Mouse (Mus musculus) right cerebral cortex, adult 2 months (tissue): ENCODE data around the gene Gm42688.

Experiments
- DNase-seq, 2 experiments: peaks; one replicate each; pipeline ENCODE4 v3.0.0; 2021 to 2022; ENCODE audit warnings: low spot score in 2 of 2

Gene Gm42688

DNA sequence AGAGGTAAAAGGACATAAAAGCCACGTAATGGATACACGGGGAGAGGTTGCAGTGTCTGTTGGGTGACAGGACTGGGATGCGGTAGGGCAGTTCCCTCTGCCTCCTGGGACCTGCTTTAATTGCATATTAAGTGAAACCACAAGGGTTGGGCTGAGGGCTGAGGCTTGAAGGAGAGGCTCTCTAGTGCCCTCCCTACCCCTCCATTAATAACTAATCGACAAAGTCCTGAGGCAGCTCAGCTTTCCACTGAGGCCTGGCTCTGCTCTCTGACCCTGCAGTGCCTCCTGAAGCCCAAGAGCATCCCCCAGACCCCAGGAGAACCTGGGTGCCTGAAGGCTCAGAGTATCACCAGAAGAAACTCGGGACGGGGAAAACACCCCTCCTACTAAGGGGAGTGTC lies 16.9 kb upstream of the Gm42688 start:
- no peak for DNase-seq

DNA sequence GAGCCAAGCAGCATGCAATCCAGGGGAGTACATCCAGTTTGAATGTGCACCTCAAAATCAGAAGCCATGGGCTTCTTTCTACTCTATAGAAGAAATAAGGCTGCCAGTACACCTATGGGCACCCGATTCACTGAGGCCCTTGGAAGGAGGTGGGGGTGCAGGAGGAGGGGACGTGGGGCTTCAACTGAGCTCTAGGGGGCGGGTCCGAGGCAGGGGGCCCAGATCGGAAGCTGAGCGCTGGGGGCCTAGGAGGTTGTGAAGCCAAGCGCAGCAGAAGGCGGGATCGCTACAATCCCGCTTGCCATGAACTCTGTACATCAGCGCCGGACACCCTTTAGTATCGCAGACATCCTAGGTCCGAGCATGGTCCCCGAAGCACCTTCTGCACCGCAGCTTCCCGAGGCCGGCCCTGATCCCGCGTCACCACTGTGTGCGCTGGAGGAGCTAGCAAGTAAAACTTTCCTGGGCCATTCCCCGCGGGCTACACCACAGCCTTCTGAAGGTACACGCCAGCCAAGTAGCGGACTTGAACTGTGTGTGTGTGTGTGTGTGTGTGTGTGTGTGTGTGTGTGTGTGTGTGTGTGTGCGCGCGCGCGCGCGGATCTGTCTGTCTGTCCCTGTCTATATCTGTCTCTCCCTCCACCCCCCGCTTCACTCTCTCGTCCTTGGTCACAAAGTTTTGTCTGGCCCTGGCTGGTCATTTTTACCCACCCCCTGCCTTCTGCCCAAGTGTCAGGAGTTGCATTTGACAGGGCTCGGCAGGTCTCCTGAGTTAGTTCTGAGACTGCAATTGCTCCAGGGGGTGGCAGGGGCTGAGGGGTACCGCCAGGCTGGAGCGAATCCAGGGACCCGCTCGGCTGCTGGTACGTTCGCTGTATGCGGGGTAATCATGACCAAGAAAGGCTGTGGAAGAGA lies 15.0 kb upstream of the Gm42688 start, which contains the start of gene Lbx2:
Lbx2 (plus strand) TSS at position 247 of the 915 bp plus-strand sequence.
- no peak for DNase-seq

DNA sequence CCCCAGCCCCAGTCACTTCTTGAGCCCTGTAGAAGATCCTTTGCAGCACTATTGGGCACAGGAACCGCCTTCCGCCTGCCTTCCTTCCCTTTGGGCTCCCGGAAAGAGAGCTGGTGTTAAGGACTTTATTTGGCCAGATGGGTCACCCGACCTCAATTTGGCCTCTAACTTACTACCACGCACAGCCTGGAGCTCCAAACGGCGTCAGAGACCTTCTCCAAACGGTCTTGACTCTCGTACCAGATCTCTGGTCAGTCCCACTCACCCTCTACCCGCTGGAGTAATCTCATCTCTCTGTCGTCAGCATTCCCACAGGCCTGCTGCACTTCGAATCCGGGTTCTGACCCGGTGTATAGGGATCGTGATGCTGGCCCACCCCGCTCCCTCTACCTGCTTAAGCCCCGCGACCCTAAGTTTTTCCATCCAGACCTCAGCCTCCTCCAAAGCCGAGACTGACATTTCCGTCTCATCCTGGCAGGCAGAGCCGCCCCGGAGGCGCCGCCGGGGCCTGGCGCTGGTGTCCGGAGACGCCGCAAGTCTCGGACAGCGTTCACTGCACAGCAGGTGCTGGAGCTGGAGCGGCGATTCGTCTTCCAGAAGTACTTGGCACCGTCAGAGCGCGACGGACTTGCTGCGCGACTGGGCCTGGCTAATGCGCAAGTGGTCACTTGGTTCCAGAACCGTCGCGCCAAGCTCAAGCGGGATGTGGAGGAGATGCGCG lies 14.1 kb upstream of the Gm42688 start:
- no peak for DNase-seq

GRCm38 (mm10) chr6:83087926-83088260 lies 13.5 kb upstream of the Gm42688 start:
- no peak for DNase-seq

DNA sequence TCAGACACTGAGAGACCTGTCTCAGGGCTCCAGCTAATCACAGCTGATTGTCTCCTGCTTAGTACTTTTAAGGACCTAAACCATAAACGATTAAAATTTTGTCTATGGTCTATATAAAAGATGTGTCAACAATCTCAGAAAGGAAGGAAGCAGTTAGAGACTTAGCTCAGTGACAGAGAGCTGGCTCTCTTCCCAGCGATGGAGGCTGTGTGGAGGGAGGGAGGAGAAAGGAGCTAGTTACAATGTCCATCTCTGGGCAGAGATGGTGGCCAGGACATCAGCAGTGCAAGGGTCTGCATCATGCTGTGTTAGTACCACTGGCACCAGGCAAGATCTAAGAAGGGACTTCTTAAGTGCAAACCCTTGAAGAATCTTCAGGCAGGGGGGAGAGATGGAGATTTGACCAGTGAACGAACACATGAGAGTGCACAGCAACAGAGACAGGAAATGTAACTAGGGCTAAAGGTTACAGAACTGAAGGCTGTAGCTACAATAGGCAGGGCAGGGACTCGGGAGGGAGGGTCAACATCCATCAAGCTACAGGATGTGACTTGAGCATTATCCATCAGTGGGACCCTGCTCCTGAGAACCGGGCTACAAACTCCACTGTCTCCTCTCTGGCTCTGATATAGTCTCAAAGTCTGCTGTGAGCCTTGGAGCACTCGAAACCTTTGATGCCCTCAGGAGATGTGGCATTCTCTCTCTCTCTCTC lies 8.8 kb upstream of the Gm42688 start:
- DNase-seq = no peak

DNA sequence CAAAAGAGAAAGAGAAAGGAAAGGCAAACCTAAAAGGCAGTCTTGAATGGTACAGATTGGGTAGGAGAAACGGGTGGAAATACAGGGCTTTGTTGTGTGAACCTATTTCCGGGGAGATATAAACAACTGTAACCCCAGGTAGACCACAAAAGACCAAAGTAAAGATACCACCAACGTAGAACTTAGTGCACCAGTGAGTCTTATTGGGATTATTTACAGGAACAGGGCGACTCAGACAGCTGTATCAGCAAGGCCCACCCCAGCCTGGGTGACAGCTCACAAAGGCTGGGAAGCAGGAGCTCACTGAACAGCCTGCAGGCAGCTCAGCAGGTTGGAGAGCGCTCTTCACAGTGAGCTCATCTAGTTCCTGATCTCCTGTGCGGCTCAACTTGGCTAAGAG lies 5.4 kb upstream of the Gm42688 start:
- no peak for DNase-seq

DNA sequence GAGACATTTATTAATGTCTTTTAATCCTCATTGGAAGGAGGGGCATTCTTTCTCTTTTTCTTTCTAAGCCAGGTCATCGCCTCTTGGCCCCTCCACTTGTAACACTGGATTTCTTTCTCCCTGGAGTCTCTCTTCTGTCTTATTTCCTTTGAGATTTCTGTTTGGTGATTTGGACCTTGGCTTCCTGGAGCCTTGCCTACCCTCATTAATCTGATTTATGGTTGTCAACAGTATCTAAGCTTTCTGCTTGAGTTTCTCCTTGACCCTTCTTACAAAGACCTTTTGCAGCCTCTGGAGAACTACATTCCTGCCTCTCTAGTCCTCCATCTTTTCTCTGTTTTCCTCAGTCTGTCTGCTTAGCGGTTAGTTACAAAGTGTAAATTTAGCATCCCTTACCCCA lies 3.0 kb upstream of the Gm42688 start:
- no peak for DNase-seq

GRCm38 (mm10) chr6:83101688-83102556 lies 505 bp downstream of the Gm42688 start:
- DNase-seq = peak in 1 of 2 experiments; percentile 57

- DNase-seq = no peak
These were observed 1.8 kb downstream of the Gm42688 start for GRCm38 (mm10) chr6:83103130-83103650.

- no peak for DNase-seq
These were observed 2.7 kb downstream of the Gm42688 start for GRCm38 (mm10) chr6:83104158-83104557.

DNA sequence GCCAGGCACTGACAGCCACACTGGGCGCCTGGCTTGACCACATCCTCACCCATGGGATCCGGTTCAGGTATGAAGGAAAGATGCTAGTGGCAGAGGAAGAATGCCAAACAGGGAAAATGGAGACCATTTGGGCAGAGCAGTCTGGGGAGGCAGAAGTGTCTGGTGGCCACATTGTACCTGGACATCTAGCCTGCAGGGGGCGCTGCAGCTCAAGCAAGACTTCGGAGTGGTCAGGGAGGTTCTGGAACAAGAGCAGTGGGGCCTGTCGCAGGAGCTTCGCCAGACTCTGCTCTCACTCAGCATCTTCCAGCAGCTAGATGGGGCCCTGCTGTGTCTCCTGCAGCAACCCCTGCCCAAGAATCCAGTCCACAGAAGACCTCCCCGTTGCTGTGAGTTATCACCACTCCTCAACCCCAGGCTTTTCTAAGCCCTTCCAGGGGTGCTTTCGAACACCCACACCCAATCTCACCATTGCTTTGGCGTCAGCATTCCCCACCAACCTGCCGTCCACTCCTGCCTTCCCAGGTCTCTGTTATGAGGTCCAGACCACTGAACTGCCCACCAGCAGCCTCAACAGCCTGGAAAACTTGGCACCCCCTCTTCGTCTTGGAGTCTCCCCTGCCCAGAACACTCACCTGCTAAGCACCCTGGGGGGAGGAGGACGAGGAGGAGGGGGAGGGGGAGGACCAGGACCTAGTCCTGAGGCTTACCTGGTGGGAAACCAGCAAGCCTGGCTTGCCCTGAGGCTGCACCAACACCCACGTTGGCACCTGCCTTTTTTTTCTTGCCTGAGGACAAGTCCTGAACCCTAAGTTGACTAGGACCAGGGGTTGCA lies 6.4 kb downstream of the Gm42688 start:
- DNase-seq = peak in 1 of 2 experiments; percentile 73

DNA sequence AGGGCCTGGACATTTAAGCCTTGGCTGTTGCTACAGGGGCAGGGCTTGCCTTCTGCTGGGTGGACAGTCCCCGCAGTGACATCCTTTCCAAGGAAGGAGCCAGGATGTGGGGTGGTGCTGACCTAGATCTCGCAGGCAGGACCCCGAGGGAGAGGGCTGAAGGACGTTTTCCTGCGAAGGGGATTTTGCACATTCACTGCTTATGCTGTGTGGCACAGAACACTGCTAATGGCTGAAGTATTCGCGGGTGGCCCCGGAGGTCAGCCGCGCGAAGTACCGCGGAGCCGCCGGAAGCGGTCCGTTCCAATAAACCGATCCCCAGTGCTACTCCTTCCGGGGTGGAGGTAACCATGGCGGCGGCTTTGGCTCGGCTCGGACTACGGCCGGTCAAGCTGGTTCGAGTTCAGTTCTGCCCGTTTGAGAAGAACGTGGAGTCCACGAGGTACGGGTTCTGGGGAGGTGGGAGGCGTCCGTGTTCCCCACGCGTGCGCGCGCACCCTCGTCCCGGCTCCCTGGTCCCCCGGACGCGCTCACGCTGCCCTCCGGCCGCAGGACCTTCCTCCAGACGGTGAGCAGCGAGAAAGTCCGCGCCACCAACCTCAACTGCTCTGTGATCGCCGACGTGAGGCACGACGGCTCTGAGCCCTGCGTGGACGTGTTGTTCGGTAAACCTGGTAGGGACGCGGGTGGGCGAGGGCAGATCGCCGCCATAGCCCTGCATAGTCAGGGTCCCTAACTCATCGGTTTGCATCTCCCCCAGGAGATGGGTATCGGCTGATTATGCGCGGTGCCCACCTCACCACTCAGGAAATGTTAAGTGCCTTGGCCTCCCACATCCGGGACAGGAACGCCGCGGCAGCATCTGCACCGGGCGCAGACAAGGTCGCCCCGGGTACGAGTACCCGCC lies 7.6 kb downstream of the Gm42688 start, which contains the start of gene Mrpl53:
Mrpl53 (plus strand) TSS at position 279 of the 907 bp plus-strand sequence.
- peak; percentile 81 to 83 for DNase-seq

GRCm38 (mm10) chr6:83111510-83112136 lies 10.2 kb downstream of the Gm42688 start:
- DNase-seq = no peak

DNA sequence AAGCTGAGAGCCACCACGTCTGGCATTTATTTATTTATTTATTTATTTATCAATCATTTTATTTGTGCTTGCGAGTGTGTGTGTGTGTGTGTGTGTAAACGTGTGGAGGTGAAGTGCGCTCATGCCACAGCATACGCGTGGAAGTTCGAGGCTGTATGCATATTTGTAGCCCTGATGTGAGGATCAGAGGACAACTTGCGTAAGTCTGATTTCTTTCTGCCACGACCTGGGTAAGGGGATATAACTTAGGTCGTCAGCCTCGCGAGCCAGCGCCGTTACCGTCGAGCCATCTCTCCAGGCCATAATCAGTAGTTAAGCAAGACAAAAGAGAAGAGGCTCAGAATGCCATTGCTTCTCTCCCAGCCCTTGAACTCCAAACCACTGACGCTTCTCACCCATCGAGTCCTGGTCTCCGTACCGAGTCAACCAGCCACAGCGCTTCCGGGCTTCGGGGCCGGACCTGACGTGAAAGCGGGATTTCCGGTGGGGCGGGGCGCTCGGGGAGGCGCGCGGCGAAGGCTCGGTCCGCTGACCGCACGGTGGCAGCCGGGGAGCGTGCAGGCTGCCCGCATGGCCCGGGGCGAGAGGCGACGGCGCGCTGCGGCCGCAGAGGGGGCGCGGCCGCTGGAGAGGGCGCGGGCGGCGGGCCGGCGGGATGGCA lies 13.7 kb downstream of the Gm42688 start, which contains the start of gene Mogs:
Mogs (plus strand) TSS at position 486 of the 661 bp plus-strand sequence.
- DNase-seq = peak; percentile 92 to 93

DNA sequence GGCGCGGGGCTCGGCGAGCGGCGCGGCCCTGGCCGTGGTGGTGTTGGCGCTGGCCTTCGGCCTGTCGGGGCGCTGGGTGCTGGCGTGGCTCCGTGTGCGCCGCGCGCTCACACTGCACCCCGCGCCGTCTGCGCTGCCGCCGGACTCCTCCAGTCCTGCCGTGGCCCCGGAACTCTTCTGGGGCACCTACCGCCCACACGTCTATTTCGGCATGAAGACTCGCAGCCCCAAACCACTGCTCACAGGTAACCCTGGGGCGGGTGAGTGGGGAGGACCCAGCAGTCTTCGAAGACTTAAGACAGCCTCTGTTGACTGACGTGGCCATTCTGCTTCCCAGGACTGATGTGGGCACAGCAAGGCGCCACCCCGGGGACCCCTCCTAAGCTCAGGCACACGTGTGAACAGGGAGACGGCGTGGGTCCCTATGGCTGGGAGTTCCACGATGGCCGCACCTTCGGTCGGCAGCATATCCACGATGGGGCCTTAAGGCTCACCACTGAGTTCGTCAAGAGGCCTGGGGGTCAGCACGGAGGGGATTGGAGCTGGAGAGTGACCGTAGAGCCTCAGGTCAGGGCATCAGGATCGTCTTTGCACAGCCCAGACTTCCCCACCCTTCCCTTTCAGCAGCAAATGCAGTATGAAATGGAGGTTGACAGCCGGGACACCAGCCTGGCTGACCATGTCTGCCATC lies 14.4 kb downstream of the Gm42688 start:
- no peak for DNase-seq

DNA sequence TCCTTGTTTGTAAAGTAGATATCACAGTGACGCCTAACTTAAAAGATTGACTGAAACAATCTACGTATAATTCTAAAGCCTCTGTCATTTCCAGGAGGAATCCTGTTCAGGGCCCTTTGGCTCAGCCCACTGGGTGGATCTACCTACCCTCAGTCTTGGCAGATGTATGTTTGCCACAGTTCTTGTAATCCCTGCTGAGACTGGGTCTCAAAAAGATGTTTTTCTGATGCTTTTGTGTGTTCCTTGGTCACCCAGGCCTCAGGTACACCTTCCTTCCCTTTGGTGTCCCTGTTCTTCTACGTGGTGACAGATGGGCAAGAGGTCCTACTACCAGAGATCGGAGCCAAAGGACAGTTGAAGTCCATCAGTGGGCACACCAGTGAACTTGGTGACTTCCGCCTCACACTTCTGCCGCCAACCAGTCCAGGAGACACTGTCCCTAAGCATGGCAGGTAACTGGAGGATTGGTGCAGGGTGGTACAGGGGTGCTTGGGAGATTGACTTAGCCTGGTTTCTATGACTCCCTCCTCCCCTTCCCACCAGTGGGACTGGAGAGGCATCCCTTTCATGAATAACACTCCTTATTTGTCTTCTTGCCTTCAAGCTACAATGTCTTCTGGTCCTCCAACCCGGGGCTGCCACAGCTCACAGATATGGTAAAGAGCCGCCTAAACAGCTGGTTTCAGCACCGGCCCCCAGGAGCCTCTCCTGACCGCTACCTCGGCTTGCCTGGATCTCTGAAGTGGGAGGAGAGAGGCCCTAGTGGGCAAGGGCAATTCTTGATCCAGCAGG lies 15.2 kb downstream of the Gm42688 start:
- no peak for DNase-seq

DNA sequence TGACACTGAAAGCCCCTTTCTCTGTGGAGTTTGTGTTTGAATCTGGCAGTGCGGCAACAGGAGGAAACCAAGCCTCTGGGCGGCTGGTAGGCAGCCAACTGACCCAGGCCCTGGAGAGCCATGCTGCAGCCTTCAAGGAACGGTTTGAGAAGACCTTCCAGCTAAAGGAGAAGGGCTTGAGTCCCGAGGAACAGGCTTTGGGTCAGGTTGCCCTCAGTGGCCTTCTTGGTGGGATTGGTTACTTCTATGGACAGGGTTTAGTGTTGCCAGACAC lies 15.7 kb downstream of the Gm42688 start:
- DNase-seq = no peak
